Mouse (Mus musculus) midbrain, embryonic 14.5 days (tissue): ENCODE data around the gene Dmac1. TPM values are rescaled to one million over a fixed set of nuclear protein-coding genes. Genes with fewer than 3 reads are reported as not detected.

ENCODE experiments used
- ATAC-seq: fragments of 200-750 bp; cut with Nextera tagmentation; 2 replicates; pipeline ENCODE4 v1.8.0; 2017; ENCODE audit warnings: moderate number of reproducible peaks, moderate library complexity; ENCODE audit not compliant: low FRiP score, low TSS enrichment
- DNase-seq: peaks from one replicate; pipeline ENCODE4 v3.0.0-alpha.2; 2015
- H3K27ac ChIP-seq: fragments of 300-500 bp; sonication (generic); replicated peaks from 2 replicates; pipeline ENCODE4 v1.5.1; 2014; ENCODE audit warnings: mild to moderate bottlenecking, low read depth, low read length, moderate library complexity
- H3K27me3 ChIP-seq: fragments of 300-500 bp; sonication (generic); 2 replicates; pipeline ENCODE4 v1.6.1; 2014; ENCODE audit warnings: low read length, control low read depth, mixed read lengths; ENCODE audit not compliant: control insufficient read depth, insufficient read depth
- H3K36me3 ChIP-seq: fragments of 300-500 bp; sonication (generic); 2 replicates; pipeline ENCODE4 v1.6.1; 2014; ENCODE audit warnings: low read length, control low read depth; ENCODE audit not compliant: control insufficient read depth, insufficient read depth
- H3K4me1 ChIP-seq: fragments of 300-500 bp; sonication (generic); 2 replicates; pipeline ENCODE4 v1.6.1; 2014; ENCODE audit warnings: mild to moderate bottlenecking, antibody characterized with exemption, low read length, control low read depth; ENCODE audit not compliant: control insufficient read depth, insufficient read depth
- H3K4me2 ChIP-seq: fragments of 300-500 bp; sonication (generic); 2 replicates; pipeline ENCODE4 v1.6.1; 2014; ENCODE audit warnings: mild to moderate bottlenecking, low read length, moderate library complexity
- H3K4me3 ChIP-seq: fragments of 300-500 bp; sonication (generic); replicated peaks from 2 replicates; pipeline ENCODE4 v1.5.1; 2014; ENCODE audit warnings: low read depth, low read length
- H3K9ac ChIP-seq: fragments of 300-500 bp; sonication (generic); replicated peaks from 2 replicates; pipeline ENCODE4 v1.6.1; 2014; ENCODE audit warnings: mild to moderate bottlenecking, low read length, moderate library complexity
- H3K9me3 ChIP-seq: fragments of 300-500 bp; sonication (generic); 2 replicates; pipeline ENCODE4 v1.6.1; 2016; ENCODE audit warnings: low read length, control low read depth, mixed read lengths; ENCODE audit not compliant: control insufficient read depth
- WGBS: fragments of 180-500 bp; shearing (Covaris S2); extraction: QIAGEN DNeasy Blood & Tissue Kit; methylation state at CpG from one replicate; pipeline ENCODE4 v1.1.7; 2014; 5-methylcytosine and 5-hydroxymethylcytosine counted together
- polyA plus RNA-seq: library from polyadenylated mRNA; unstranded; fragments of >200 nt; fragmentation: Nextera tagmentation; extraction: Ambion mirVana; gene quantifications from 2 replicates; pipeline ENCODE4 v1.2.1, GENCODE M21; 2014

The Dmac1 gene
- polyA plus RNA-seq, 1 experiment from 2014 or later: 88.6 TPM

GRCm38 (mm10) chr4:75277467-75278196 is 473 bp downstream of the Dmac1 start:
- peak overlapping the region; percentile 82 for H3K4me3 ChIP-seq
- ATAC-seq (peak; percentile 88), DNase-seq (peak; percentile 28)
- peaks cover 6% of the 10 kb centered on the region; the same call in 1 of the 2 replicates for H3K4me1 ChIP-seq
- H3K36me3 ChIP-seq: peaks cover 6% of the 10 kb centered on the region; the same call in 1 of the 2 replicates
- H3K4me2 ChIP-seq: peak overlapping the region; percentile 70
- no peaks in the 10 kb centered on the region for H3K9me3 ChIP-seq
- 0 out of 2 replicates have a peak overlapping the region, but pooled peaks have one; percentile 20 for H3K27ac ChIP-seq
- H3K9ac ChIP-seq: peak overlapping the region; percentile 87
- 8% methylated on average over 30 of the region's 30 CpGs for WGBS
- H3K27me3 ChIP-seq: no peaks in the 10 kb centered on the region

GRCm38 (mm10) chr4:75275737-75276136 is 2.4 kb downstream of the Dmac1 start:
- Histone ChIP-seq H3K36me3 (peaks cover 15% of the 10 kb centered on the region; the same call in 1 of the 2 replicates), H3K9me3 (no peaks in the 10 kb centered on the region), H3K4me2 (no peak overlapping the region), H3K4me3 (no peak overlapping the region), H3K27ac (no peak overlapping the region), H3K27me3 (no peaks in the 10 kb centered on the region), H3K4me1 (peaks cover 6% of the 10 kb centered on the region; the same call in 1 of the 2 replicates), H3K9ac (no peak overlapping the region)
- ATAC-seq: no peak
- no peak for DNase-seq
- WGBS: 92% methylated on average over 2 of the region's 2 CpGs

GRCm38 (mm10) chr4:75267866-75268265 is 10.2 kb downstream of the Dmac1 start:
- Histone ChIP-seq H3K27me3 (no peaks in the 10 kb centered on the region), H3K4me3 (no peak overlapping the region), H3K9me3 (no peaks in the 10 kb centered on the region), H3K4me2 (no peak overlapping the region), H3K36me3 (peaks cover 9% of the 10 kb centered on the region; the same call in 1 of the 2 replicates), H3K4me1 (no peaks in the 10 kb centered on the region), H3K27ac (no peak overlapping the region), H3K9ac (no peak overlapping the region)
- no peak for DNase-seq
- ATAC-seq: no peak
- 82% methylated on average over 2 of the region's 2 CpGs for WGBS

- Histone ChIP-seq H3K36me3 (peaks cover 2% of the 10 kb centered on the region; the same call in 1 of the 2 replicates), H3K9ac (no peak overlapping the region), H3K4me3 (no peak overlapping the region), H3K9me3 (no peaks in the 10 kb centered on the region), H3K27me3 (no peaks in the 10 kb centered on the region), H3K4me1 (no peaks in the 10 kb centered on the region), H3K27ac (no peak overlapping the region), H3K4me2 (no peak overlapping the region)
- WGBS: 86% methylated on average over 6 of the region's 6 CpGs
- DNase-seq (no peak), ATAC-seq (no peak)
These were observed 11.1 kb downstream of the Dmac1 start for GRCm38 (mm10) chr4:75266773-75267550.

GRCm38 (mm10) chr4:75264219-75264618 is 13.9 kb downstream of the Dmac1 start:
- WGBS: 94% methylated on average over 2 of the region's 2 CpGs
- ATAC-seq: no peak

GRCm38 (mm10) chr4:75263556-75264129 is 14.5 kb downstream of the Dmac1 start:
- Histone ChIP-seq H3K27ac (no peak overlapping the region), H3K4me2 (no peak overlapping the region), H3K4me1 (no peaks in the 10 kb centered on the region), H3K9me3 (no peaks in the 10 kb centered on the region), H3K9ac (no peak overlapping the region), H3K4me3 (no peak overlapping the region), H3K27me3 (no peaks in the 10 kb centered on the region), H3K36me3 (no peaks in the 10 kb centered on the region)
- DNase-seq (no peak), ATAC-seq (no peak)
- 90% methylated on average over 3 of the region's 3 CpGs for WGBS

More at GRCm38 (mm10) chr4:75264219-75264618, 13.9 kb downstream of the Dmac1 start:
- H3K9me3 ChIP-seq: no peaks in the 10 kb centered on the region
- H3K27ac ChIP-seq: no peak overlapping the region
- no peak overlapping the region for H3K4me2 ChIP-seq
- H3K9ac ChIP-seq: no peak overlapping the region
- no peak overlapping the region for H3K4me3 ChIP-seq
- no peaks in the 10 kb centered on the region for H3K27me3 ChIP-seq
- no peak for DNase-seq
- H3K36me3 ChIP-seq: no peaks in the 10 kb centered on the region
- no peaks in the 10 kb centered on the region for H3K4me1 ChIP-seq

- no peak overlapping the region for H3K4me3 ChIP-seq
- 83% methylated on average over 7 of the region's 7 CpGs for WGBS
- no peaks in the 10 kb centered on the region for H3K4me1 ChIP-seq
- no peaks in the 10 kb centered on the region for H3K27me3 ChIP-seq
- no peak for DNase-seq
- no peak overlapping the region for H3K27ac ChIP-seq
- no peak overlapping the region for H3K4me2 ChIP-seq
- no peak for ATAC-seq
- H3K9ac ChIP-seq: no peak overlapping the region
- no peaks in the 10 kb centered on the region for H3K9me3 ChIP-seq
- H3K36me3 ChIP-seq: no peaks in the 10 kb centered on the region
These were observed 15.7 kb downstream of the Dmac1 start for GRCm38 (mm10) chr4:75262423-75262822.

- Histone ChIP-seq H3K9ac (no peak overlapping the region), H3K27me3 (no peaks in the 10 kb centered on the region), H3K36me3 (no peaks in the 10 kb centered on the region), H3K4me1 (no peaks in the 10 kb centered on the region), H3K9me3 (no peaks in the 10 kb centered on the region), H3K4me3 (no peak overlapping the region), H3K4me2 (no peak overlapping the region), H3K27ac (no peak overlapping the region)
- ATAC-seq (no peak), DNase-seq (no peak)
- WGBS: 77% methylated on average over 6 of the region's 6 CpGs
These were observed 17.9 kb downstream of the Dmac1 start for GRCm38 (mm10) chr4:75260156-75260555.
